Mouse (Mus musculus) testis, adult 2 months (tissue): ENCODE results near the gene Ntpcr.

Experiments
- CTCF ChIP-seq: fragments of 200-500 bp; IDR thresholded peaks from 2 replicates; pipeline ENCODE4 v1.5.1; 2012; ENCODE audit warnings: low read depth, mild to moderate bottlenecking, inconsistent platforms, low read length, moderate library complexity; ENCODE audit not compliant: control insufficient read depth, insufficient read depth, insufficient replicate concordance
- POLR2A ChIP-seq: fragments of 200-500 bp; IDR thresholded peaks from 2 replicates; pipeline ENCODE4 v1.6.1; 2012; ENCODE audit warnings: low read depth, mild to moderate bottlenecking, inconsistent platforms, low read length, moderate library complexity; ENCODE audit not compliant: control insufficient read depth

DNA sequence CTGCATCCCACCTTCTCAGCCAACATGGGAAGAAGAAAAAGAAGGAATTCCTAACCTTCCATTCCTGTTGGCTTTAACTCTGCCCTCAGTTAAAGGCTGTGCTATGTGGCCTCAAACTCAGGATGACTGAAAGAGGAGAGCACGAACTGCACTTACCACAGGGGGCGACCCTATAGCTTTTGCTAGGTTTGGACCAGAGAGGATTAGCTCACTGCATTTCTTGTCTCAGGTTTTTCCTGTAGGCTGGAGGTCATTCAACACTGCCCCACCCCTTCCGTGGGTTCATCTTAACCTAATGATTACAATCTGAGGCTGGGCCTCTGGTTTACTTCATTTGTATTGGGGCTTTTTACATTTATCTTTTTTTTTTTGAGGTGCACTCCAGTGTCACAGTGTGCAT lies 45.3 kb downstream of the Ntpcr start:
- no peak for TF ChIP-seq CTCF
- TF ChIP-seq POLR2A, result no peak
